Mouse (Mus musculus) ES-Bruce4 (cell line): ENCODE results near the gene Gm45140. TPM values are rescaled to one million over a fixed set of nuclear protein-coding genes. Genes with fewer than 3 reads are reported as not detected.

ENCODE experiments used
- H3K27ac ChIP-seq: 2 replicates; pipeline ENCODE4 v1.5.1; 2012; ENCODE audit warnings: low read length, inconsistent platforms; ENCODE audit not compliant: insufficient read depth
- H3K27me3 ChIP-seq: 2 replicates; pipeline ENCODE4 v1.6.1; 2012; ENCODE audit warnings: mild to moderate bottlenecking, low read length, inconsistent platforms; ENCODE audit not compliant: control insufficient read depth, poor library complexity, insufficient read depth, severe bottlenecking
- H3K36me3 ChIP-seq: 2 replicates; pipeline ENCODE4 v1.6.1; 2012; ENCODE audit warnings: inconsistent platforms, mild to moderate bottlenecking, low read length, moderate library complexity; ENCODE audit not compliant: control insufficient read depth, poor library complexity, insufficient read depth, severe bottlenecking
- H3K4me1 ChIP-seq: one replicate; pipeline ENCODE4 v1.8.1; 2011; ENCODE audit warnings: low read length; ENCODE audit not compliant: control insufficient read depth, insufficient read depth
- H3K4me3 ChIP-seq: 2 replicates; pipeline ENCODE4 v1.5.1; 2011; ENCODE audit warnings: low read depth, mild to moderate bottlenecking, low read length
- H3K9ac ChIP-seq: 2 replicates; pipeline ENCODE4 v1.6.1; 2012; ENCODE audit warnings: low read depth, mild to moderate bottlenecking, inconsistent platforms; ENCODE audit not compliant: poor library complexity, severe bottlenecking
- H3K9me3 ChIP-seq: replicated peaks from 2 replicates; pipeline ENCODE4 v1.6.1; 2012; ENCODE audit warnings: mild to moderate bottlenecking, low read length, inconsistent platforms; ENCODE audit not compliant: control insufficient read depth, poor library complexity, insufficient read depth, severe bottlenecking
- CTCF ChIP-seq: IDR thresholded peaks from one replicate; pipeline ENCODE4 v1.8.1; 2011; ENCODE audit warnings: low read depth, low read length
- EP300 ChIP-seq: IDR thresholded peaks from 2 replicates; pipeline ENCODE4 v1.6.1; 2011; ENCODE audit warnings: low read depth, low read length; ENCODE audit not compliant: insufficient read depth
- POLR2A ChIP-seq: IDR thresholded peaks from one replicate; pipeline ENCODE4 v1.8.1; 2011; ENCODE audit warnings: low read length; ENCODE audit not compliant: insufficient read depth
- polyA plus RNA-seq: library from polyadenylated mRNA; stranded (reverse); fragments of >200 nt; gene quantifications from 2 replicates; pipeline ENCODE4 v1.2.4, GENCODE M21; 2011; ENCODE audit warnings: low read depth; ENCODE audit not compliant: missing spikeins, insufficient read depth, insufficient read length

Gm45140 gene
- polyA plus RNA-seq, 1 experiment: 3.6 TPM

DNA sequence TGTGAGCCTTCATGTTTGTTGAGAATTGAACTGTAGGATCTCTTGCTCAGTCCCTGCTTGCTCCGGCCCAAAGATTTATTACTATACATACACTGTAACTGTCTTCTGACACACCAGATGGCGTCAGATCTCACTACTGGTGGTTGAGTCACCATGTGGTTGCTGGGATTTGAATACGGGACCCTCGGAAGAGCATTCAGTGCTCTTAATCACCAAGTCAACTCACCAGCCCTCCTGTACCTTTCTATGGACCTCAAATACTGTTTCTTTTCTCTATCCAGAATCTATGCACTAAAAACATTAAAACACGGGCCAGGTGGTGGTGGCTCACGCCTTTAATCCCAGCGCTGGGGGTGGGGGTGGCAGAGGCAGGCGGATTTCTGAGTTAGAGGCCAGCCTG, 6.0 kb upstream of the Gm45140 start:
- no peaks in the 10 kb centered on the region for H3K9me3 ChIP-seq
- no peak for TF ChIP-seq EP300
- TF ChIP-seq POLR2A: no peak
- TF ChIP-seq CTCF: no peak
- peaks cover 40% of the 10 kb centered on the region for H3K36me3 ChIP-seq
- H3K4me1 ChIP-seq: no peaks in the 10 kb centered on the region
- no peak overlapping the region for H3K27ac ChIP-seq
- H3K9ac ChIP-seq: no peak overlapping the region
- H3K4me3 ChIP-seq: no peak overlapping the region
- H3K27me3 ChIP-seq: no peaks in the 10 kb centered on the region

DNA sequence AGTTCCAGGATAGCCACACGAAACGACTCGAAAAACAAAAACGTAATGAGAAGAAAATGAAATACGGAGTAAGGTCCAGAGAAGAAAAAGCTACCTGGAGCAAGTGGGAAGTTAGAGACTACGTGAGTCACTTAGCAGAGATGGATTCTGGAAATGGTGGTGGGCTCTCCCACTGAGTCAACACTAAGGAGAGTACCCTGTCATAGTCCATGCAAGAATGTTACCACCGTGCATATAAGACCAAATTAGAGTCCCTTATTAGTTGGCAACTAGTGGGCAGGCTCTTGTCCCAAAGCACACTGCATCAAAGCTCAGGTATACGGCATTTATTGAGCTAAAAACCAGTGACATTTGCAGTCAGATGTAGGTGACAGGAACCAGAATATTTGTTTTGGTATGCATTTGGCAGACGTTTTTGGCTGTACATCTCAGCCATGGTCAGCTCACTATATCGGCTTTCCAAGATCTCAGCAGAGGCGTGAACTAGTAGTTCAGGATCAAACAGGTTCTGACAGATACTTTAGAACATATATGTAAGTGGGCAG, 4.3 kb upstream of the Gm45140 start:
- Histone ChIP-seq H3K27ac (no peak overlapping the region), H3K9me3 (no peaks in the 10 kb centered on the region), H3K36me3 (peaks cover 24% of the 10 kb centered on the region), H3K4me3 (no peak overlapping the region), H3K9ac (peak overlapping the region; percentile 8; the same call in 1 of the 2 replicates), H3K4me1 (no peaks in the 10 kb centered on the region), H3K27me3 (no peaks in the 10 kb centered on the region)
- no peak for TF ChIP-seq POLR2A

DNA sequence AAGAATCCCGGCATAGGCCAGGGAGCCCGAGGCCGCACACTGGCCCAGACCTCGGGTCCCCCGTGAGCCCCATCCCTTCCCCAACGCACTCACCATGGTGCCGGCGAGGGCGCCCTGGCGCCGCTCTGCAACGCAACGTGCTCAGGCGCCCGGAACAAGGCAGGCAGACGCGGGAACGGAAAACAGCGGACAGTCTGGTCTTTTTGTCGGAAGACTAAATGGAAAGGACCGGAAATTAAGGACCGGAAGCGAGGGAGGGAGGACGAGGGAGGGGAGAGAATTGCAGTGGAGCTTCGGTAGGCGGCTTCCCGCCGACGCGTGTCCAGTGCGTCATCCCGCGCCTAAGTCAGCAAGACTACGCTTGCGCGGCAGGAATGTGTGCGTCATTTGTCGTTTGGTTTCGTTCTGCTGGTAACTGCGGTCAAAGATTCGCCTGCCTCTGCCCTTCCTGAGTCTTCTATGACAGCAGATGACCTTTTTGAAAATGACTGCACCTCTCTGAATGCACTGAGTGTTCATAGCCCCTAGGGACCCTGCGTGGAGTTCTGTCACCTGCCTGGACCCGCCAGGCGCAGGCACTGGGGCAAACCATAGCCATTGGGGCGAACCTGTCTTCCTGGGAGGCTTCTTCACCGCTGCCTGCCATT, 3.1 kb upstream of the Gm45140 start, which contains the start of gene Isy1:
Gene Isy1 (minus strand): TSS at position 248 of the 647 bp plus-strand sequence.
- peaks cover 14% of the 10 kb centered on the region for H3K36me3 ChIP-seq
- H3K9ac ChIP-seq: peak within 1 kb of the TSS; percentile 80
- H3K4me1 ChIP-seq: no peaks in the 10 kb centered on the region
- TF ChIP-seq CTCF (no peak), EP300 (peak; percentile 72), POLR2A (peak; percentile 50)
- H3K4me3 ChIP-seq: peak within 1 kb of the TSS; percentile 96
- no peaks in the 10 kb centered on the region for H3K27me3 ChIP-seq
- H3K9me3 ChIP-seq: no peaks in the 10 kb centered on the region
- H3K27ac ChIP-seq: peak within 1 kb of the TSS; percentile 51

DNA sequence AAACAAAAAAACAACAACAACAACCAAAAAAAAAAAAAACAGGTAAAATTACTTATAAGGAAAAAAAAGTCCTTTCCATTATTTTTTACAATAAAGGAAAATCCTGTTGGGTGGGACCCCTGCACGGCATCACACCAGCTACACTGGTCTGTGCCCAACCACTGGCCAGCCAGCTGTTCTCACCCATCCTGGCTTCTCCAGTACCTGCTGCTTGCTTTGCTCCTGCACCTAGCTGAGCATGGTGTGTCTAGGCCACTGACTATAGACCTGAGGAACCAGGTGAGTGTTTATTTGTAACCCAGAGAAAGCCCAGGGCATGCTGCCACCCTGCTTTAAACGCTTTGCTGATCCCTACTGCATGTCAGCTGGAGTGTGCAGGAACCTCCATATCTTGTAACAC, 15.2 kb downstream of the Gm45140 start:
- Histone ChIP-seq H3K4me3 (no peak overlapping the region), H3K27ac (no peak overlapping the region), H3K36me3 (peaks cover 24% of the 10 kb centered on the region), H3K27me3 (no peaks in the 10 kb centered on the region), H3K4me1 (no peaks in the 10 kb centered on the region), H3K9ac (no peak overlapping the region), H3K9me3 (no peaks in the 10 kb centered on the region)
- no peak for TF ChIP-seq EP300
- TF ChIP-seq CTCF: no peak
- no peak for TF ChIP-seq POLR2A

DNA sequence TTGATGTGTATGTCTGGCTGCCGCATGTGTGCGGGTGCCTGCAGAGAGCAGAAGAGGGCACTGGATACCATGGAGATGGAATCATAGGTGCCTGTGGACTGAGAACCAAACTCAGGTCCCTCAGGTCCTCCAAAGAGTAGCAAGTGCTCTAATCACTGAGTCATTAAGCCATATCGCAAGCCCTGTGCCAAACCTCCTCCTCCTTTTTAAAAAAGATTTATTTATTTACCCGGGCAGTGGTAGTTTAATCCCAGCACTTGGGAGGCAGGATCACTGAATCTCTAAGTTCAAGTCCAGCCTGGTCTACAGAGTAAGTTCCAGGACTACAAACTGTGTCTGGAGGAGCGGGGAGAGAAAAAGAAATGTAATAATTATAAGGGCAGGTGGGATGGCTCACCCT, 21.1 kb downstream of the Gm45140 start:
- no peak for TF ChIP-seq EP300
- no peak for TF ChIP-seq CTCF
- Histone ChIP-seq H3K9ac (no peak overlapping the region), H3K4me3 (no peak overlapping the region), H3K27me3 (no peaks in the 10 kb centered on the region), H3K36me3 (peaks cover 4% of the 10 kb centered on the region), H3K9me3 (no peaks in the 10 kb centered on the region), H3K4me1 (no peaks in the 10 kb centered on the region), H3K27ac (no peak overlapping the region)

DNA sequence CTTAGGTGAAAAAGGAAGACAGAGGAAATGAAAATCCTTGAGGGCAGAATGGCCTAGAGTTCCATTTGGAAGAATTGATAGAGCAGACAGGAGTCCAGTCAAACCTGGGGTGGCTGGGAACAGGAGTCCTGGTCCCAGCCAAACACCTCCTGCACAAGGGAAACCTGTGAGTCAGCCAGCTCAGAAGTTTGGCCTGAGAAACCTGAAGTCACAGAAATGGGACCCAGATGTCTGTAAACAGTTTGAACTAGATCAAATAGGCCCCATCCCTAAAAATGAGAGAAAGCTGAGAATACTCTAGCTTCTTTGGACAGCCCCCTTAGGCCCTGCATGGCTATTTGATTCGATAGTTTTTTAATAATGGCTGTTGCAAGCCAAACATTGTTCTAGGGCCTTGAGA, 22.9 kb downstream of the Gm45140 start:
- Histone ChIP-seq H3K9me3 (no peaks in the 10 kb centered on the region), H3K27ac (no peak overlapping the region), H3K4me1 (no peaks in the 10 kb centered on the region), H3K4me3 (no peak overlapping the region), H3K27me3 (no peaks in the 10 kb centered on the region), H3K9ac (no peak overlapping the region), H3K36me3 (no peaks in the 10 kb centered on the region)
- TF ChIP-seq CTCF (no peak), POLR2A (no peak), EP300 (no peak)
